Mouse (Mus musculus) heart, adult 18-20 months (tissue): ENCODE measurements around the gene March4. TPM values are rescaled to one million over a fixed set of nuclear protein-coding genes. Genes with fewer than 3 reads are reported as not detected.

Source experiments
- DNase-seq, 2 experiments: peaks; one replicate each; pipeline ENCODE4 v3.0.0; 2021 to 2022; ENCODE audit warnings: mixed read lengths in 1 of 2
- total RNA-seq, 2 experiments: library from RNA; stranded (reverse); gene quantifications; 2 replicates each; pipeline ENCODE4 v1.2.3; 2021

The March4 gene
- total RNA-seq, 2 experiments from 2014 or later, result 0.10 TPM; not detected in 1

GRCm38 (mm10) chr1:72530516-72531196 is 6.1 kb downstream of the March4 start:
- DNase-seq, result no peak

GRCm38 (mm10) chr1:72529192-72529591 is 7.5 kb downstream of the March4 start:
- no peak for DNase-seq

GRCm38 (mm10) chr1:72523601-72524000 is 13.1 kb downstream of the March4 start:
- DNase-seq, result no peak

GRCm38 (mm10) chr1:72510778-72511520 is 25.8 kb downstream of the March4 start:
- DNase-seq, result no peak

GRCm38 (mm10) chr1:72509551-72509950 is 27.2 kb downstream of the March4 start:
- no peak for DNase-seq

- DNase-seq, result no peak
Observed at GRCm38 (mm10) chr1:72507670-72508069, 29.1 kb downstream of the March4 start.

GRCm38 (mm10) chr1:72506202-72506601 is 30.5 kb downstream of the March4 start:
- DNase-seq, result no peak

- no peak for DNase-seq
Observed at GRCm38 (mm10) chr1:72497609-72498008, 39.1 kb downstream of the March4 start.

GRCm38 (mm10) chr1:72493454-72493853 is 43.3 kb downstream of the March4 start:
- no peak for DNase-seq

GRCm38 (mm10) chr1:72492666-72493065 is 44.1 kb downstream of the March4 start:
- no peak for DNase-seq

- no peak for DNase-seq
Observed at GRCm38 (mm10) chr1:72491307-72491706, 45.4 kb downstream of the March4 start.

- DNase-seq, result no peak
Observed at GRCm38 (mm10) chr1:72490801-72491200, 45.9 kb downstream of the March4 start.

- no peak for DNase-seq
Observed at GRCm38 (mm10) chr1:72490193-72490592, 46.5 kb downstream of the March4 start.

GRCm38 (mm10) chr1:72476594-72476993 is 60.1 kb downstream of the March4 start:
- DNase-seq, result no peak

GRCm38 (mm10) chr1:72469075-72469474 is 67.7 kb downstream of the March4 start:
- DNase-seq, result no peak

- DNase-seq, result no peak
Observed at GRCm38 (mm10) chr1:72468466-72469003, 68.2 kb downstream of the March4 start.

- no peak for DNase-seq
Observed at GRCm38 (mm10) chr1:72464926-72465583, 71.7 kb downstream of the March4 start.

GRCm38 (mm10) chr1:72462516-72462915 is 74.2 kb downstream of the March4 start:
- DNase-seq, result peak; percentile 15 to 34

GRCm38 (mm10) chr1:72457652-72458051 is 79.1 kb downstream of the March4 start:
- DNase-seq, result no peak

GRCm38 (mm10) chr1:72455923-72456322 is 80.8 kb downstream of the March4 start:
- DNase-seq, result no peak

- DNase-seq, result no peak
Observed at GRCm38 (mm10) chr1:72454733-72455201, 82.0 kb downstream of the March4 start.

GRCm38 (mm10) chr1:72452839-72453238 is 83.9 kb downstream of the March4 start:
- no peak for DNase-seq

- no peak for DNase-seq
Observed at GRCm38 (mm10) chr1:72450790-72451189, 85.9 kb downstream of the March4 start.
